Mouse (Mus musculus) bone marrow, adult 2 months (tissue): Measurements from ENCODE around the gene Apobr. TPM values are rescaled to one million over a fixed set of nuclear protein-coding genes. Genes with fewer than 3 reads are reported as not detected.

Source experiments
- H3K27ac ChIP-seq: fragments of 200-500 bp; 2 replicates; pipeline ENCODE4 v1.5.1; 2012; ENCODE audit warnings: low read depth, mild to moderate bottlenecking, control low read depth, inconsistent platforms, low read length; ENCODE audit not compliant: control insufficient read depth, poor library complexity, insufficient read depth
- H3K4me1 ChIP-seq: fragments of 200-500 bp; 2 replicates; pipeline ENCODE4 v1.6.1; 2011; ENCODE audit warnings: low read length; ENCODE audit not compliant: control insufficient read depth, insufficient read depth
- H3K4me3 ChIP-seq: fragments of 200-500 bp; replicated peaks from 2 replicates; pipeline ENCODE3; 2011; ENCODE audit warnings: mild to moderate bottlenecking, low read depth, low read length, control low read depth; ENCODE audit not compliant: control insufficient read depth
- CTCF ChIP-seq: fragments of 200-500 bp; IDR thresholded peaks from 2 replicates; pipeline ENCODE4 v1.5.1; 2011; ENCODE audit warnings: low read length, control low read depth; ENCODE audit not compliant: control insufficient read depth, insufficient read depth
- POLR2A ChIP-seq: fragments of 200-500 bp; IDR thresholded peaks from 2 replicates; pipeline ENCODE4 v1.6.1; 2011; ENCODE audit warnings: low read depth, mild to moderate bottlenecking, control low read depth, low read length, borderline replicate concordance; ENCODE audit not compliant: control insufficient read depth
- WGBS: fragments of 180-500 bp; shearing (Covaris S2); methylation state at CpG from one replicate; pipeline ENCODE4 v1.1.7; 2018; 5-methylcytosine and 5-hydroxymethylcytosine counted together
- polyA plus RNA-seq: library from polyadenylated mRNA; stranded (reverse); fragments of >200 nt; gene quantifications from 2 replicates; pipeline ENCODE4 v1.2.4, GENCODE M21; 2011; ENCODE audit warnings: low replicate concordance; ENCODE audit not compliant: missing spikeins, insufficient read depth, insufficient read length

The Apobr gene
- polyA plus RNA-seq, 1 experiment: 45.7 TPM

- Histone ChIP-seq H3K27ac (no peak overlapping the region; the same call in 1 of the 2 replicates), H3K4me3 (no peak overlapping the region), H3K4me1 (no peaks in the 10 kb centered on the region; the same call in 1 of the 2 replicates)
- TF ChIP-seq POLR2A: no peak
- 55% methylated on average over 8 of the region's 8 CpGs for WGBS
Observed at GRCm38 (mm10) chr7:126586839-126587238, 2.1 kb downstream of the Apobr start.

- no peak overlapping the region for H3K4me3 ChIP-seq
- no peak for TF ChIP-seq POLR2A
- no peak for TF ChIP-seq CTCF
- no peaks in the 10 kb centered on the region; the same call in 1 of the 2 replicates for H3K4me1 ChIP-seq
- no peak overlapping the region for H3K27ac ChIP-seq
- 80% methylated on average over 16 of the region's 16 CpGs for WGBS
Observed at GRCm38 (mm10) chr7:126587779-126588178, 3.0 kb downstream of the Apobr start.

- Histone ChIP-seq H3K4me3 (peak within 1 kb of the TSS; percentile 41), H3K27ac (peak within 1 kb of the TSS; percentile 27), H3K4me1 (peaks cover 15% of the 10 kb centered on the region)
- 45% methylated on average over 11 of the region's 11 CpGs for WGBS
- TF ChIP-seq POLR2A (no peak), CTCF (no peak)
Observed at GRCm38 (mm10) chr7:126594862-126595561, 10.3 kb downstream of the Apobr start, which contains the start of gene Il27. TSS of gene Il27 (minus strand) at chr7:126594941.

- peaks cover 15% of the 10 kb centered on the region for H3K4me1 ChIP-seq
- no peak overlapping the region for H3K4me3 ChIP-seq
- TF ChIP-seq CTCF (no peak), POLR2A (no peak)
- H3K27ac ChIP-seq: peak overlapping the region; percentile 79
- 64% methylated on average over 5 of the region's 5 CpGs for WGBS
Observed at GRCm38 (mm10) chr7:126595890-126596289, 11.1 kb downstream of the Apobr start.

DNA sequence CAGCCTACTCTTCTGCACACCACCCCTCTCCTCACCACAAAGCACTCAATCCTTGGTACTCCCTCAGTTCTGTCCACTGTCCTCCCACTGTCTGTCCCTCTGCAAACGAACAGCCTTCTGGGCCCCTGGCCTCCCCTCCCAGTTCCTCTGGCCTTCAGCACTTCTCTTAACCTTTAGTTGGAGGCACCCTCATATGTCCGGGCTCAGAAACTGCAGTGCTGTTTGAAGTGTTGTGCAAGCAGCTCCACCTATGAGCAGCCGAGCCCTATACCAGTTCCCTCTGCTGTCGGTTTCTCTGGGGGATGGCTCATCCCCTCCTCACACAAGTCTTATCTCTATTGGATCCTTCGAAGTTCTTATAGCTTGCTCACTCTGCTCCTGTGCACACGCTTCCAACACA is 11.7 kb downstream of the Apobr start:
- WGBS: 18% methylated on average over 6 of the region's 6 CpGs
- peaks cover 15% of the 10 kb centered on the region for H3K4me1 ChIP-seq
- TF ChIP-seq POLR2A: no peak
- TF ChIP-seq CTCF: no peak
- H3K27ac ChIP-seq: peak overlapping the region; percentile 79
- peak overlapping the region; percentile 10 for H3K4me3 ChIP-seq

GRCm38 (mm10) chr7:126598919-126599318 is 14.2 kb downstream of the Apobr start:
- no peak overlapping the region for H3K27ac ChIP-seq
- peaks cover 20% of the 10 kb centered on the region for H3K4me1 ChIP-seq
- TF ChIP-seq CTCF (no peak), POLR2A (no peak)
- 35% methylated on average over 6 of the region's 6 CpGs for WGBS
- H3K4me3 ChIP-seq: no peak overlapping the region

GRCm38 (mm10) chr7:126601896-126602295 is 17.2 kb downstream of the Apobr start:
- peak overlapping the region; percentile 66 for H3K27ac ChIP-seq
- no peak for TF ChIP-seq POLR2A
- no peak for TF ChIP-seq CTCF
- 3% methylated on average over 5 of the region's 5 CpGs for WGBS
- H3K4me3 ChIP-seq: no peak overlapping the region
- H3K4me1 ChIP-seq: peaks cover 10% of the 10 kb centered on the region; the same call in 1 of the 2 replicates

- Histone ChIP-seq H3K4me3 (no peak overlapping the region), H3K27ac (peak overlapping the region; percentile 66), H3K4me1 (peaks cover 13% of the 10 kb centered on the region; the same call in 1 of the 2 replicates)
- 29% methylated on average over 3 of the region's 3 CpGs for WGBS
- no peak for TF ChIP-seq CTCF
- TF ChIP-seq POLR2A: no peak
Observed at GRCm38 (mm10) chr7:126602650-126603049, 17.9 kb downstream of the Apobr start.

DNA sequence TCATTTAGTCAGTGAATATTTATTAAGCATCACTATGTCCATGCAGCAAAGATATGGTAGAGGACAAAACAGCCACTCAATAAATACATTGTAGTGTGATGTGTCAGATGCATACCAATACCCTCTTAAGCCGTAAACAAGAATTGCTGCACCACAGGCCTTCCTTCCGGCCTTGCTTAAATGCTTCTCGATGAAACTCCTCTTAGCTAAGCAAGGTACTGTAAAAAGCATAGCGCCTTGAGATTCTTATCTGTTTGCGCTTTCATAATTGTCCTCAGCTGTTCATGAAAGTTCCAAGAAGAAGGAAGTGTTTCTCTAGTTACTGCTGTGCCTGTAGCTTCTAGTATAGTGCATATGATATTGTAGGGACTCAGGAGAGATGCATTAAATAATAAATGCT is 21.9 kb downstream of the Apobr start:
- Histone ChIP-seq H3K4me3 (no peak overlapping the region), H3K27ac (no peak overlapping the region; the same call in 1 of the 2 replicates), H3K4me1 (peaks cover 12% of the 10 kb centered on the region; the same call in 1 of the 2 replicates)
- 22% methylated on average over 5 of the region's 5 CpGs for whole genome bisulfite sequencing
- TF ChIP-seq POLR2A: no peak
- no peak for TF ChIP-seq CTCF
